Mouse (Mus musculus): ENCODE results near the gene Mok. TPM values are rescaled to one million over a fixed set of nuclear protein-coding genes. Genes with fewer than 3 reads are reported as not detected.

The Mok gene
- polyA plus RNA-seq, 1 experiment from 2014 or later = 5.9 TPM

DNA sequence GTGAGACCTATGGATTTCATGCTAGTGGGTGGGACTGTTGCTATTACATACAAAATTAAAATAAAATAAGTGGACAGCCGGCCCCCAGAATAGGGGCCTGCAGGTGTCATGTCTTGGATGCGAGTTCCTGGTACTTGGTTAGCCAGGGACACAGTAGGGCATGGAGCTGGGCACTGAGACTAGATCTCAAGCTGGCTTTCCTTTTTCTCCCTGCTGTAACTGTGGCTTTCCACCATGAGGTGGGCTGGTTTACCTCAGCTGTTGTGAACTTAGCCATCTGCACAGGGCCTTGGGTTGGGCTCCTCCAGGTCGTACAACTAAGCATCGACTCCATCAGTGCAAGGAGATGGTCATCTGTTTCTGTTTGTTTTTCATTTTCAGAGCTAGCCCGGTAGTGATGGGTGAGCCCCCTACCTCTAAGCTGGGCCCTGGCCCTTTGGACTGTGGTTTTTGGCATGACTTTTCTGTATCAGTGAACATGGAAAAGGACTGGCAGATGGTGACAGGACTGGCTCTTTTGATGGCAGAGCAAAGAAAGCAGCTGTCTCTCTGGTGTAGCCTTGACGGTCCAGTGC is 5.5 kb upstream of the Mok start:
- no peak for TF ChIP-seq CTCF (IDR thresholded peaks at IDR 0.05; ENCODE audit: low read depth)
- Histone ChIP-seq H3K27ac (ENCODE audit: low read depth) (no peak overlapping the region), H3K4me2 (peak overlapping the region; percentile 70), H3K4me3 (ENCODE audit: low read depth, low read length) (peak overlapping the region; percentile 49), H3K27me3 (ENCODE audit: insufficient read depth, low read length) (no peaks in the 10 kb centered on the region), H3K9me3 (ENCODE audit: low read depth, low read length) (no peaks in the 10 kb centered on the region), H3K36me3 (ENCODE audit: insufficient read depth) (no peaks in the 10 kb centered on the region), H3K9ac (peak overlapping the region; percentile 51), H3K4me1 (ENCODE audit: insufficient read depth) (peaks cover 10% of the 10 kb centered on the region)
- DNase-seq (no peak), ATAC-seq (ENCODE audit: insufficient read depth) (no peak)
- 58% methylated on average over 6 of the region's 6 CpGs for WGBS

DNA sequence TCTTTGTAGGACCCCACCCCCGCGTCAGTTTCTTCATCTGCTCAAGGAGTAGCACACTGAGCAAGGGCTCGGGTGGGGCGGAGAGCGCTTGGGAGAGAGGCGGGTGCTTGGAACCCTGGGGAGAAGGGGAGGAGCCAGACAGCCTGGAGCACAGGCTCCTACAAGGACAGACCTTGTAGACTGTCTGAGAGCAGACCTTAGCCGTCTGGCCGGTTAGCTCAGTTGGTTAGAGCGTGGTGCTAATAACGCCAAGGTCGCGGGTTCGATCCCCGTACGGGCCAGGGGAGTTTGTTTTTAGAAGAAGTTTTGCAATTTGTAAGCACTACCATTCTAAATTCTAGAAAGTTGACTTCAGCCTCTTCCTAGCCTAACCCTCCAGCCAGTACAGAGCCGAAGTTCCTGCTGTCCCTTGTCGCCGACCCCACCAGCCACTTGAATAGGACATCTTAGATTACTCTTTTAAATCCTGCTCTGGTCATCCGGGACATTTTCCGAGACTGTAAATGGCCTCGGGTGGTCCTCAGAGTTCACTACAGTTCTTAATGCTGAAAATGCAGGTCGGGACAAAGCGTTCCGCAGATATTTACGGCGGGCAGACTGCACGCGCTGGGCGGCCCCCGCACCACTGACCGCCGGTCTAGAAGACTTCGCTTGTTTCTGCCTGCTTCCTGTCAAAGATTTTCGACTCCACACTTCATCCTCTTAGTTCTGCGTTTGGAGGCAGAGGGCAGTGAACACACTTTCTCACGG is 4.6 kb upstream of the Mok start:
- Histone ChIP-seq H3K4me3 (ENCODE audit: low read depth, low read length) (peak overlapping the region; percentile 49), H3K27ac (ENCODE audit: low read depth) (peak overlapping the region; percentile 65), H3K27me3 (ENCODE audit: insufficient read depth, low read length) (no peaks in the 10 kb centered on the region), H3K4me2 (peak overlapping the region; percentile 70), H3K4me1 (ENCODE audit: insufficient read depth) (peaks cover 5% of the 10 kb centered on the region), H3K9me3 (ENCODE audit: low read depth, low read length) (no peaks in the 10 kb centered on the region), H3K36me3 (ENCODE audit: insufficient read depth) (no peaks in the 10 kb centered on the region), H3K9ac (peak overlapping the region; percentile 54)
- TF ChIP-seq CTCF (IDR thresholded peaks at IDR 0.05; ENCODE audit: low read depth) = no peak
- DNase-seq = peak; percentile 99
- peak; percentile 94 for ATAC-seq (ENCODE audit: insufficient read depth)
- WGBS = under 1% methylated on average over 36 of the region's 36 CpGs

DNA sequence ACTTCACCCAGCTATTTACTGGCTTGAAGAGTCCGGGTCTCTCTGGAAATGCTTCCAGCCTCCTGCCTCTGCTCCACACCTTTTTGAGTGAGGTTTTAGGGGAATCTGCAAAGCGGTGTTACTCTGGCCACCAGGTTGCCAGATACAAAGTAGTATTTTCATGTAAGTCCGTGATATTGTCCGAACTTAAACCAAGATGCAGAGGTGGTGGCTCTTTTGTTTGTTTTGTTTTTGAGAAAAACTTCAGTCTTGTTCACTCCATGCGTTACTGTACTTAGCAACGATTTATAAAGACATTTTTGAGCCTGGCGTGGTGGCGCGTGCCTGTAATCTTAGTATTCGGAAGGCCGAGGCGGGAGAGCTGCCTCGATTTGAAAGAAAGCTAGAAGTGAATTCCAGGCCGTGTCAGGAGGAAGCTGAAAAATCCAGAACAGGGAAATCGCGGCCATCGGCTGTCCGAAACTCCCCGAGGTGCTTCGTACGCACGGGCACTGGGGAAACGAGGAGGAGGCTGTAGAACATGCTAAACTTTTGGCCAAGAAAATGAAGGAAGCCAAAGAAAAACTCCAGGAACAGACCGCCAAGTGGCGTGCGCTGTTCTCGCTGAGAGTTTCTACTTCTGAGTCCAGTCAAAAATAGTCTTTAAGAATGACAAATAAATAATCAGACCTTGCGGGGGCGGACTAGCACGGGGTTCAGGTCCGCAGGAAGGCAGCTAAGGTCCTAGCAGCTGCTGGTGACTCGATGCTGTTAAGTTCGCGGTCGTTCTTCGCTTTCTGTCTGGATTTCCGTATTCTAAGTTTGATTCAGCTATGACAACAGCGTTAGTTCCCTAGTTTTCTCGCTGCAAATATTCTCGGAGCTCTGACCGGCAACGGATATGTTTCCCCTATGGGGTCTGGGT is 3.7 kb upstream of the Mok start:
- 1% methylated on average over 42 of the region's 42 CpGs for WGBS
- DNase-seq = no peak

DNA sequence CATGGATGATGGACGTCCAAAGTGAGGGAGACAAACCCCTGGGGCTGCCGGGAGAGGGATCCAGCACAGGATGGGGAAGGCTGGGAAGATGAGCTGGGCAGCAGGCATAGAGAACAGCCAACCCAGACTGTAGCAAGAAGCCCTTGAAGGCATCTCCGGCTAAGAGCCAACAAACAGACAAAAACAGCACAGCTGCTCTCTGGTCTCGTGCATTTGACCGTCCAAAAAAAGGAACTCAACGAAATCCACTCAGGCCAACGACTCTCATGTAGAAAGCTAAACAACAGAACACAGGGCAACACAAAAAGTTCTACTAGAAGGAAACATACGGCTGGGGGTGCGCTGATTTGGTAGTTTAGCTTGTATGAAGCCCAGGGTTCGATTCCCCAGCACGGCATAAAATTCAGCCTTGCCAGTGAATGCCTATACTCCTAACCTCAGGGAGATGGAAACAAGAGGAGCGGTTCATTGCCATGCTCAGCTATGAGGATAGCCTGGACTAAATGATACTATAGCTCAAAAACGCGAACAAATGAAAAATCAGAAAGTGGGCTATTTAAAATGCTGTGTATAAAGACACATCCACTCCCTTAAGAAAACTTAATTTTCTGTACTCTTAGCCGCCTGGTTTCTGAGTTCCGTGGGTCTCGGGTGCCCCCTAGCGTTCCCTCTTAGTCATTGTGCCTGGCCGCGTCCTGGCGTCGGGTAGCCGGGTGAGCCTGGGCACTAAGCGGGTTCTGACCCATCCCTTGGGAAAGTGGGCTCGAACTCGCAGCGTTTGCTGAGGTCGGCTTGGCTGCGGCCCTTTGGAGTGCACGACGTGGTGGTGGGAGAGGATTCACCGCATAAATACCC is 2.7 kb upstream of the Mok start:
- no peaks in the 10 kb centered on the region for H3K27me3 ChIP-seq (ENCODE audit: insufficient read depth, low read length)
- H3K4me3 ChIP-seq (ENCODE audit: low read depth, low read length) = peak overlapping the region; percentile 49
- TF ChIP-seq CTCF (IDR thresholded peaks at IDR 0.05; ENCODE audit: low read depth) = peak; percentile 93
- ATAC-seq (ENCODE audit: insufficient read depth) = 0 out of 2 replicates have a peak, but pooled peaks have one; percentile 10
- no peaks in the 10 kb centered on the region for H3K36me3 ChIP-seq (ENCODE audit: insufficient read depth)
- no peak overlapping the region for H3K27ac ChIP-seq (ENCODE audit: low read depth)
- peak overlapping the region; percentile 54 for H3K9ac ChIP-seq
- peak; percentile 93 for DNase-seq
- 18% methylated on average over 32 of the region's 32 CpGs for WGBS
- no peaks in the 10 kb centered on the region for H3K9me3 ChIP-seq (ENCODE audit: low read depth, low read length)
- peak overlapping the region; percentile 70 for H3K4me2 ChIP-seq
- H3K4me1 ChIP-seq (ENCODE audit: insufficient read depth) = peaks cover 5% of the 10 kb centered on the region

More for the DNA sequence above, 3.7 kb upstream of the Mok start:
- H3K36me3 ChIP-seq (ENCODE audit: insufficient read depth) = no peaks in the 10 kb centered on the region
- peak; percentile 22; the same call in 1 of the 2 replicates for TF ChIP-seq CTCF (IDR thresholded peaks at IDR 0.05; ENCODE audit: low read depth)
- no peaks in the 10 kb centered on the region for H3K9me3 ChIP-seq (ENCODE audit: low read depth, low read length)
- peak overlapping the region; percentile 54 for H3K9ac ChIP-seq
- peak; percentile 33 for ATAC-seq (ENCODE audit: insufficient read depth)
- peak overlapping the region; percentile 65 for H3K27ac ChIP-seq (ENCODE audit: low read depth)
- H3K4me3 ChIP-seq (ENCODE audit: low read depth, low read length) = peak overlapping the region; percentile 49
- peak overlapping the region; percentile 70 for H3K4me2 ChIP-seq
- H3K27me3 ChIP-seq (ENCODE audit: insufficient read depth, low read length) = no peaks in the 10 kb centered on the region
- peaks cover 5% of the 10 kb centered on the region for H3K4me1 ChIP-seq (ENCODE audit: insufficient read depth)

DNA sequence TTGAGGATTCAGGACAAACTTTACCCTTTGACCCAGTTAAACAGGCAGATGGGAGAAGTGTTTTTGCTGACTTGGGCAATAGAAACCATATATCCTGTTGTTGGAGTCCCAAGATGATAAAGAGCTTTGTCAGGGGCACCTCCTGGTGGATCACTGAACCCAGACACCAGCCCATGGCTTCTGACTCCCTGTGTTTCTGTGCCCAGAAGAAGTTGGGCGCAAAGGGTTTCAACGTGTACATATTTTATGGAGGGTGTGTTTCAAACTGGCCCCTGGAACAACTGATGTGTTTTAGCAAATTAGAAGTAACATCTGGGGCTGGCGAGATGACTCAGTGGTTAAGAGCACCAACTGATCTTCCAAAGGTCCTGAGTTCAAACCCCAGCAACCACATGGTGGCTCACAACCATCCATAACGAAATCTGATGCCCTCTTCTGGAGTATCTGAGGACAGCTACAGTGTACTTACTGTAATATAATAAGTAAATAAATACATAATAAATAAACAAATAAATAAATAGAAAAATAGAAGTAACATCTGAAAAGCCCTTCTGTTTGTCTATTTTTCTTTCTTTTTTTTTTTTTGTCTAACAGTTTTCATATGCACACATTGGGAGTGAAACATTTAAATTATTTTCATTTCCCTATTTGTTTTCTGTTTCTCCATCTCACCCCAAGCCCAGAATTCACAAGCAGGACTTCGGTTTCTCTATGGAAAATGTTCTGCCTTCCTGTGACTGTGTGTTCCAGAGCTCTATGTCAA is 1.2 kb upstream of the Mok start:
- Histone ChIP-seq H3K27me3 (ENCODE audit: insufficient read depth, low read length) (no peaks in the 10 kb centered on the region), H3K9me3 (ENCODE audit: low read depth, low read length) (no peaks in the 10 kb centered on the region), H3K4me2 (no peak overlapping the region), H3K4me1 (ENCODE audit: insufficient read depth) (peaks cover 5% of the 10 kb centered on the region), H3K36me3 (ENCODE audit: insufficient read depth) (no peaks in the 10 kb centered on the region), H3K27ac (ENCODE audit: low read depth) (no peak overlapping the region), H3K4me3 (ENCODE audit: low read depth, low read length) (no peak overlapping the region), H3K9ac (no peak overlapping the region)
- no peak for TF ChIP-seq CTCF (IDR thresholded peaks at IDR 0.05; ENCODE audit: low read depth)
- DNase-seq = no peak
- no peak for ATAC-seq (ENCODE audit: insufficient read depth)
- 66% methylated on average over 5 of the region's 5 CpGs for WGBS

DNA sequence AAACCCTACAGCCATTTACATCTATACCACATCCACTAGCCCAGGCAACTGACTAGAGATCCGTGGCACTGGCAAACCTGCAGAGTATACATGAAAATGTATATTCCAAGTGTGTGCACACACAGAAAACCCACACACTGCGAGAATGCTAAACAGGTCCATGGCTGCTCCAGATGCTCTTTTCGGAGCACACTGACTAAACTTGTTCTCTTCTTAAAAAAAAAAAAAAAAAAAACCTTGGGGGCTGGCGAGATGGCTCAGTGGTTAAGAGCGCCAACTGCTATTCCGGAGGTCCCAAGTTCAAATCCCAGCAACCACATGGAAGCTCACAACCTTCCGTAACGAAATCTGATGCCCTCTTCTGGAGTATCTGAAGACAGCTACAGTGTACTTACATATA is 2.9 kb downstream of the Mok start:
- WGBS = 86% methylated on average over 8 of the region's 8 CpGs
- DNase-seq (no peak), ATAC-seq (ENCODE audit: insufficient read depth) (no peak)
- Histone ChIP-seq H3K4me3 (ENCODE audit: low read depth, low read length) (no peak overlapping the region), H3K4me2 (no peak overlapping the region), H3K27me3 (ENCODE audit: insufficient read depth, low read length) (no peaks in the 10 kb centered on the region), H3K36me3 (ENCODE audit: insufficient read depth) (no peaks in the 10 kb centered on the region), H3K9me3 (ENCODE audit: low read depth, low read length) (no peaks in the 10 kb centered on the region), H3K9ac (no peak overlapping the region), H3K27ac (ENCODE audit: low read depth) (no peak overlapping the region), H3K4me1 (ENCODE audit: insufficient read depth) (no peaks in the 10 kb centered on the region)
- TF ChIP-seq CTCF (IDR thresholded peaks at IDR 0.05; ENCODE audit: low read depth) = no peak
